Mouse (Mus musculus) stomach, embryonic 15.5 days (tissue): ENCODE results near the gene Klc1. TPM values are rescaled to one million over a fixed set of nuclear protein-coding genes. Genes with fewer than 3 reads are reported as not detected.
"Not testable (repeated sequence)": the region's sequence is repeated elsewhere in the genome, so short reads cannot be mapped to it uniquely, and the experiment has no call there.

Source experiments
- ATAC-seq: fragments of 200-750 bp; cut with Nextera tagmentation; 2 replicates; pipeline ENCODE4 v1.8.0; 2017; ENCODE audit warnings: low read depth, moderate number of reproducible peaks, moderate TSS enrichment; ENCODE audit not compliant: insufficient read depth, low FRiP score
- H3K27ac ChIP-seq: fragments of 300-500 bp; sonication (generic); 2 replicates; pipeline ENCODE4 v1.5.1; 2015; ENCODE audit warnings: mild to moderate bottlenecking, inconsistent platforms
- H3K27me3 ChIP-seq: fragments of 300-500 bp; sonication (generic); replicated peaks from 2 replicates; pipeline ENCODE4 v1.6.1; 2015; ENCODE audit warnings: inconsistent platforms
- H3K36me3 ChIP-seq: fragments of 300-500 bp; sonication (generic); 2 replicates; pipeline ENCODE4 v1.6.1; 2015; ENCODE audit warnings: inconsistent platforms
- H3K4me1 ChIP-seq: fragments of 300-500 bp; sonication (generic); 2 replicates; pipeline ENCODE4 v1.6.1; 2015; ENCODE audit warnings: inconsistent platforms
- H3K4me2 ChIP-seq: fragments of 300-500 bp; sonication (generic); 2 replicates; pipeline ENCODE4 v1.6.1; 2015; ENCODE audit warnings: mild to moderate bottlenecking, inconsistent platforms
- H3K4me3 ChIP-seq: fragments of 300-500 bp; sonication (generic); replicated peaks from 2 replicates; pipeline ENCODE4 v1.5.1; 2015; ENCODE audit warnings: inconsistent platforms
- H3K9ac ChIP-seq: fragments of 300-500 bp; sonication (generic); 2 replicates; pipeline ENCODE4 v1.6.1; 2015; ENCODE audit warnings: inconsistent platforms
- H3K9me3 ChIP-seq: fragments of 300-500 bp; sonication (generic); 2 replicates; pipeline ENCODE4 v1.6.1; 2016; ENCODE audit warnings: inconsistent platforms
- WGBS: fragments of 180-500 bp; shearing (Covaris S2); methylation state at CpG from one replicate; pipeline ENCODE4 v1.1.7; 2015; 5-methylcytosine and 5-hydroxymethylcytosine counted together
- polyA plus RNA-seq: library from polyadenylated mRNA; unstranded; fragments of >200 nt; fragmentation: Nextera tagmentation; extraction: Ambion mirVana; gene quantifications from 2 replicates; pipeline ENCODE4 v1.2.1, GENCODE M21; 2015

The Klc1 gene
- polyA plus RNA-seq, 1 experiment from 2014 or later, result 113 TPM

- 55% methylated on average over 4 of the region's 4 CpGs for WGBS
- H3K36me3 ChIP-seq, result peaks cover 3% of the 10 kb centered on the region; the same call in 1 of the 2 replicates
- H3K27ac ChIP-seq, result no peak overlapping the region
- ATAC-seq, result peak; percentile 36; the same call in 1 of the 2 replicates
- H3K9ac ChIP-seq, result no peak overlapping the region
- no peak overlapping the region for H3K4me3 ChIP-seq
- no peaks in the 10 kb centered on the region for H3K27me3 ChIP-seq
- no peaks in the 10 kb centered on the region for H3K4me1 ChIP-seq
- no peaks in the 10 kb centered on the region for H3K9me3 ChIP-seq
- no peak overlapping the region for H3K4me2 ChIP-seq
Measured at GRCm38 (mm10) chr12:111726122-111726463, 32.6 kb upstream of the Klc1 start.

- no peaks in the 10 kb centered on the region for H3K27me3 ChIP-seq
- no peak overlapping the region for H3K4me2 ChIP-seq
- WGBS, result 64% methylated on average over 1 of the region's 1 CpGs
- H3K4me1 ChIP-seq, result no peaks in the 10 kb centered on the region
- H3K9me3 ChIP-seq, result no peaks in the 10 kb centered on the region
- peaks cover 3% of the 10 kb centered on the region; the same call in 1 of the 2 replicates for H3K36me3 ChIP-seq
- H3K27ac ChIP-seq, result no peak overlapping the region
- no peak for ATAC-seq
- no peak overlapping the region for H3K9ac ChIP-seq
- H3K4me3 ChIP-seq, result no peak overlapping the region
Measured at GRCm38 (mm10) chr12:111727956-111728355, 30.7 kb upstream of the Klc1 start.

GRCm38 (mm10) chr12:111731822-111732807, 26.5 kb upstream of the Klc1 start:
- Histone ChIP-seq H3K27me3 (no peaks in the 10 kb centered on the region), H3K9ac (no peak overlapping the region), H3K9me3 (no peaks in the 10 kb centered on the region), H3K4me1 (no peaks in the 10 kb centered on the region), H3K36me3 (peaks cover 3% of the 10 kb centered on the region; the same call in 1 of the 2 replicates), H3K27ac (no peak overlapping the region), H3K4me3 (no peak overlapping the region), H3K4me2 (peak overlapping the region; percentile 44; the same call in 1 of the 2 replicates)
- peak; percentile 83 for ATAC-seq
- 30% methylated on average over 30 of the region's 30 CpGs for WGBS

- no peak overlapping the region for H3K4me3 ChIP-seq
- peaks cover 3% of the 10 kb centered on the region; the same call in 1 of the 2 replicates for H3K36me3 ChIP-seq
- H3K4me2 ChIP-seq, result no peak overlapping the region
- WGBS, result 56% methylated on average over 5 of the region's 5 CpGs
- no peaks in the 10 kb centered on the region for H3K9me3 ChIP-seq
- H3K27ac ChIP-seq, result no peak overlapping the region
- no peak overlapping the region for H3K9ac ChIP-seq
- no peaks in the 10 kb centered on the region for H3K27me3 ChIP-seq
- no peak for ATAC-seq
- no peaks in the 10 kb centered on the region for H3K4me1 ChIP-seq
Measured at GRCm38 (mm10) chr12:111732921-111733320, 25.7 kb upstream of the Klc1 start.

GRCm38 (mm10) chr12:111734912-111735311, 23.7 kb upstream of the Klc1 start:
- Histone ChIP-seq H3K27ac (no peak overlapping the region), H3K4me3 (no peak overlapping the region), H3K4me2 (no peak overlapping the region), H3K36me3 (0 out of 2 replicates have a peak, but pooled peaks cover under 1% of the 10 kb centered on the region), H3K9ac (no peak overlapping the region), H3K9me3 (no peaks in the 10 kb centered on the region), H3K27me3 (no peaks in the 10 kb centered on the region), H3K4me1 (no peaks in the 10 kb centered on the region)
- WGBS, result 86% methylated on average over 3 of the region's 3 CpGs
- ATAC-seq, result no peak

GRCm38 (mm10) chr12:111736676-111737075, 22.0 kb upstream of the Klc1 start:
- ATAC-seq, H3K4me1 ChIP-seq, H3K27me3 ChIP-seq, H3K27ac ChIP-seq, H3K4me2 ChIP-seq, H3K4me3 ChIP-seq, H3K36me3 ChIP-seq, H3K9ac ChIP-seq, H3K9me3 ChIP-seq: not testable (repeated sequence)
- 88% methylated on average over 8 of the region's 8 CpGs for WGBS

GRCm38 (mm10) chr12:111737370-111737769, 21.3 kb upstream of the Klc1 start:
- H3K4me1 ChIP-seq, result no peaks in the 10 kb centered on the region
- H3K36me3 ChIP-seq, result no peaks in the 10 kb centered on the region
- H3K4me3 ChIP-seq, result no peak overlapping the region
- no peak overlapping the region for H3K27ac ChIP-seq
- no peak overlapping the region for H3K9ac ChIP-seq
- 69% methylated on average over 9 of the region's 9 CpGs for WGBS
- H3K27me3 ChIP-seq, result no peaks in the 10 kb centered on the region
- H3K9me3 ChIP-seq, result no peaks in the 10 kb centered on the region
- no peak for ATAC-seq
- H3K4me2 ChIP-seq, result no peak overlapping the region

GRCm38 (mm10) chr12:111738754-111739153, 19.9 kb upstream of the Klc1 start:
- 16% methylated on average over 3 of the region's 3 CpGs for WGBS
- Histone ChIP-seq H3K4me1 (peaks cover 7% of the 10 kb centered on the region), H3K4me2 (no peak overlapping the region), H3K4me3 (no peak overlapping the region), H3K9me3 (no peaks in the 10 kb centered on the region), H3K27ac (no peak overlapping the region), H3K27me3 (no peaks in the 10 kb centered on the region), H3K9ac (no peak overlapping the region), H3K36me3 (no peaks in the 10 kb centered on the region)
- no peak for ATAC-seq

GRCm38 (mm10) chr12:111741338-111741737, 17.3 kb upstream of the Klc1 start:
- Histone ChIP-seq H3K27ac (no peak overlapping the region), H3K4me3 (no peak overlapping the region), H3K9ac (no peak overlapping the region), H3K27me3 (no peaks in the 10 kb centered on the region), H3K4me2 (no peak overlapping the region), H3K36me3 (no peaks in the 10 kb centered on the region), H3K9me3 (no peaks in the 10 kb centered on the region), H3K4me1 (peaks cover 29% of the 10 kb centered on the region)
- WGBS, result 74% methylated on average over 8 of the region's 8 CpGs
- ATAC-seq, result no peak

GRCm38 (mm10) chr12:111743419-111743818, 15.2 kb upstream of the Klc1 start:
- Histone ChIP-seq H3K9me3 (no peaks in the 10 kb centered on the region), H3K27ac (peak overlapping the region; percentile 89), H3K27me3 (no peaks in the 10 kb centered on the region), H3K4me3 (no peak overlapping the region), H3K9ac (no peak overlapping the region), H3K4me2 (peak overlapping the region; percentile 16; the same call in 1 of the 2 replicates), H3K4me1 (peaks cover 37% of the 10 kb centered on the region), H3K36me3 (no peaks in the 10 kb centered on the region)
- 38% methylated on average over 2 of the region's 2 CpGs for WGBS
- ATAC-seq, result peak; percentile 77; the same call in 1 of the 2 replicates

- Histone ChIP-seq H3K4me3 (no peak overlapping the region), H3K9ac (no peak overlapping the region), H3K36me3 (no peaks in the 10 kb centered on the region), H3K9me3 (no peaks in the 10 kb centered on the region), H3K27ac (peak overlapping the region; percentile 89), H3K27me3 (no peaks in the 10 kb centered on the region), H3K4me1 (peaks cover 37% of the 10 kb centered on the region), H3K4me2 (peak overlapping the region; percentile 16; the same call in 1 of the 2 replicates)
- no peak for ATAC-seq
- WGBS, result 54% methylated on average over 11 of the region's 11 CpGs
Measured at GRCm38 (mm10) chr12:111743981-111744423, 14.6 kb upstream of the Klc1 start.

GRCm38 (mm10) chr12:111745274-111745673, 13.4 kb upstream of the Klc1 start:
- Histone ChIP-seq H3K4me1 (peaks cover 37% of the 10 kb centered on the region), H3K27ac (0 out of 2 replicates have a peak overlapping the region, but pooled peaks have one; percentile 87), H3K27me3 (no peaks in the 10 kb centered on the region), H3K4me2 (no peak overlapping the region), H3K4me3 (no peak overlapping the region), H3K9ac (no peak overlapping the region), H3K9me3 (no peaks in the 10 kb centered on the region), H3K36me3 (no peaks in the 10 kb centered on the region)
- 74% methylated on average over 6 of the region's 6 CpGs for WGBS
- no peak for ATAC-seq
